Mouse (Mus musculus): ENCODE measurements around the gene Trappc5. TPM values are rescaled to one million over a fixed set of nuclear protein-coding genes. Genes with fewer than 3 reads are reported as not detected.

Trappc5 gene
- polyA plus RNA-seq, 1 experiment from 2014 or later: 34.0 TPM

DNA sequence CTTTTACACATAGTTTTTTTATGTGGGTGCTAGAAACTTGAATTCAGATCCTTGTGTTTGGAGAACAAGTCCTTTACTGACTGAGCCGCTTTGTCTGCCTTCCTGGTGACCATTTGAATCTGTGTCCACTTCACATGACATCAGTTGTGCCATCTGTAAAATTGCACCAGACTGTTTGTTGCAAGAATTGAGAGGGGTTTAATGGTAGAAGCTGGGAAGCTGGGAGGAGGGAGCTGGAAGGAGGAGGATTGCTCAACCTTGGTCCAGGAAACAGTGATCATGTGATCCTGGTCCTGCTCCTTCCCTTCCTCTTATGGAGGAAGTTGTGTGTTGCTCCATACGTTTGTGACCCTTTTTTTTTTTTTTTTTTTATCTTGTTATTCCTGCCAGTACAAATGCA is 27.8 kb upstream of the Trappc5 start:
- H3K4me2 ChIP-seq (ENCODE audit: low read length): no peak overlapping the region
- H3K27ac ChIP-seq (ENCODE audit: low read depth): no peak overlapping the region
- H3K9ac ChIP-seq (ENCODE audit: low read length): no peak overlapping the region
- no peaks in the 10 kb centered on the region for H3K4me1 ChIP-seq (replicated peaks; ENCODE audit: control insufficient read depth, insufficient read depth, low read length)
- WGBS: 72% methylated on average over 2 of the region's 2 CpGs
- DNase-seq (ENCODE audit: low spot score): no peak
- H3K9me3 ChIP-seq (ENCODE audit: control insufficient read depth, low read length): no peaks in the 10 kb centered on the region
- H3K27me3 ChIP-seq (replicated peaks; ENCODE audit: control insufficient read depth, insufficient read depth, low read length): no peaks in the 10 kb centered on the region
- H3K4me3 ChIP-seq (ENCODE audit: low read depth, low read length): no peak overlapping the region
- no peaks in the 10 kb centered on the region for H3K36me3 ChIP-seq (ENCODE audit: control insufficient read depth, insufficient read depth, low read length)
- ATAC-seq (replicated peaks; ENCODE audit: low FRiP score, low TSS enrichment, low read depth): no peak

DNA sequence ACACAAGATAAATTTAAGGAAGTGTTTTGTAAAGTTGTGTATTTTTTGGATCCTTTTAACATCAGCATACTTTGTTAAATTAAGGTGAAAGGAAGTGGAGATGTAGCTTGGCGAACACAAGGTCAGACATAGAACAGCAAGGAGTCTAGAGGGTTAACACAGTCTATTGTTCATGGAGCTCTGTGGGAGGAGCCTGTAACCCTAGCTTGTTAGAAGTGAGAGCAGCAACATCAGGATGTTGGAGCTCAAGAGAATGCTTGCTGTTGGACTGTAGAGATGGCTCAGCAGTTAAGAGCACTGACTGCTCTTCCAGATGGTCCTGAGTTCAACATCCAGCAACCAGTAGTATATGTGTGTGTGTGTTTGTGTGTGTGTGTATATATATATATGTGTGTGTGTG is 27.1 kb upstream of the Trappc5 start:
- no peak for ATAC-seq (replicated peaks; ENCODE audit: low FRiP score, low TSS enrichment, low read depth)
- no peak for DNase-seq (ENCODE audit: low spot score)
- H3K27me3 ChIP-seq (replicated peaks; ENCODE audit: control insufficient read depth, insufficient read depth, low read length): no peaks in the 10 kb centered on the region
- H3K4me3 ChIP-seq (ENCODE audit: low read depth, low read length): no peak overlapping the region
- no peak overlapping the region for H3K4me2 ChIP-seq (ENCODE audit: low read length)
- H3K9ac ChIP-seq (ENCODE audit: low read length): no peak overlapping the region
- no peaks in the 10 kb centered on the region for H3K36me3 ChIP-seq (ENCODE audit: control insufficient read depth, insufficient read depth, low read length)
- no peaks in the 10 kb centered on the region for H3K4me1 ChIP-seq (replicated peaks; ENCODE audit: control insufficient read depth, insufficient read depth, low read length)
- H3K9me3 ChIP-seq (ENCODE audit: control insufficient read depth, low read length): no peaks in the 10 kb centered on the region
- no peak overlapping the region for H3K27ac ChIP-seq (ENCODE audit: low read depth)
- 41% methylated on average over 1 of the region's 1 CpGs for WGBS

GRCm38 (mm10) chr8:3652845-3653244 is 23.3 kb upstream of the Trappc5 start:
- no peak for DNase-seq (ENCODE audit: low spot score)
- WGBS: 75% methylated on average over 3 of the region's 3 CpGs

GRCm38 (mm10) chr8:3654726-3655508 is 21.2 kb upstream of the Trappc5 start:
- H3K27me3 ChIP-seq (replicated peaks; ENCODE audit: control insufficient read depth, insufficient read depth, low read length): no peaks in the 10 kb centered on the region
- ATAC-seq (replicated peaks; ENCODE audit: low FRiP score, low TSS enrichment, low read depth) (no peak), DNase-seq (ENCODE audit: low spot score) (no peak)
- 70% methylated on average over 11 of the region's 11 CpGs for WGBS
- no peaks in the 10 kb centered on the region for H3K36me3 ChIP-seq (ENCODE audit: control insufficient read depth, insufficient read depth, low read length)
- no peak overlapping the region for H3K4me2 ChIP-seq (ENCODE audit: low read length)
- no peaks in the 10 kb centered on the region for H3K4me1 ChIP-seq (replicated peaks; ENCODE audit: control insufficient read depth, insufficient read depth, low read length)
- no peak overlapping the region for H3K4me3 ChIP-seq (ENCODE audit: low read depth, low read length)
- no peak overlapping the region for H3K9ac ChIP-seq (ENCODE audit: low read length)
- H3K9me3 ChIP-seq (ENCODE audit: control insufficient read depth, low read length): no peaks in the 10 kb centered on the region
- H3K27ac ChIP-seq (ENCODE audit: low read depth): no peak overlapping the region

More at GRCm38 (mm10) chr8:3652845-3653244, 23.3 kb upstream of the Trappc5 start:
- Histone ChIP-seq H3K4me2 (ENCODE audit: low read length) (no peak overlapping the region), H3K36me3 (ENCODE audit: control insufficient read depth, insufficient read depth, low read length) (no peaks in the 10 kb centered on the region), H3K4me3 (ENCODE audit: low read depth, low read length) (no peak overlapping the region), H3K4me1 (replicated peaks; ENCODE audit: control insufficient read depth, insufficient read depth, low read length) (no peaks in the 10 kb centered on the region), H3K27me3 (replicated peaks; ENCODE audit: control insufficient read depth, insufficient read depth, low read length) (no peaks in the 10 kb centered on the region), H3K9ac (ENCODE audit: low read length) (no peak overlapping the region), H3K9me3 (ENCODE audit: control insufficient read depth, low read length) (no peaks in the 10 kb centered on the region), H3K27ac (ENCODE audit: low read depth) (no peak overlapping the region)
- ATAC-seq (replicated peaks; ENCODE audit: low FRiP score, low TSS enrichment, low read depth): no peak

DNA sequence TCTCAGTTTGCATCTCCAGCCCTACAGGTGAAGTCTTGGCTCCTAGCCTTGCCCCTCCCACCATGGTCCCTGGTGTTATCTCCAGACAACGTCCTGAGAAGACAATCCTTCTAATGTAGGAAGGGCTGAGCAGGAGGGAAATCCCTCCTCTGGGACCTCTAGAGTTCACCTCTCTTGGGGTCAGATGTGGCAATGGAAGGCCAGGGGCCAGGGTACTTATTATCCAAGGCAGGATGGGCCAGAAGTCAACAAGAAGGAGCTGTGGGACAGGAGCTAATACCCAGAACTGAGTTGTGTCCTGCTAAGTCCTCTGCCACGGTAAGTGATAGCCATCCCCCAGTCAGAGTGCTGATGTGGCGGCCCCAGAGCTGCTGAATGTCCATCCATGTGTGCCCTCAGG is 20.6 kb upstream of the Trappc5 start, which contains the start of gene Retn:
Gene Retn (plus strand): TSS at position 245 of the 400 bp plus-strand sequence.
- WGBS: 63% methylated on average over 3 of the region's 3 CpGs
- ATAC-seq (replicated peaks; ENCODE audit: low FRiP score, low TSS enrichment, low read depth): no peak

DNA sequence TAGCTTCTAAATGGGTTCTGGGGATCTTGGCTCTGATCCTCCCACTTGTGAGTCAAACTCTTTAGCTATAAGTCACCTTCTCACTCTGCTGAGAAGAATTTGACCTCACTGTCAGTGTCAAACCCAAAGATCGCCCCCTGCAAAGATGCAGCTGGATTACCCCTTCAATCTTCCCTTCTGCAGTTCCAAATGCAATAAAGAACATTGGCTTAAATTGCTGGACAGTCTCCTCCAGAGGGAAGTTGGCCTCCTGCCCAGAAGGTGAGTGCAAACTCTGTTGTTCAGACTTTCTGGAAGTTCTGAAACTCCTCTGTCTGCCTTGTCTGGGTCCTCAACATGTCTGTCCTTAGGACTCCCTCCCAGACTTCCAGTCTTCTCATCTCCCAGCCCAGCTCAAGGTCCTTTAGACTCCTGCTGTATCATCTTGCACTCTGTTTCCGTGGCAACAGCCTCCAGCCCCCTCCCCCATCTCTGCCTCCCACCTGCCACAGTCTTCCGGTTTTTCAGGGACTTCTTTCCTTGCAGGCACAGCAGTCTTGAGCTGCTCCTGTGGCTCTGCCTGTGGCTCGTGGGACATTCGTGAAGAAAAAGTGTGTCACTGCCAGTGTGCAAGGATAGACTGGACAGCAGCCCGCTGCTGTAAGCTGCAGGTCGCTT is 19.2 kb upstream of the Trappc5 start:
- H3K4me1 ChIP-seq (replicated peaks; ENCODE audit: control insufficient read depth, insufficient read depth, low read length): no peaks in the 10 kb centered on the region
- ATAC-seq (replicated peaks; ENCODE audit: low FRiP score, low TSS enrichment, low read depth): no peak
- H3K4me3 ChIP-seq (ENCODE audit: low read depth, low read length): no peak overlapping the region
- no peak overlapping the region for H3K4me2 ChIP-seq (ENCODE audit: low read length)
- peak; percentile 55 for DNase-seq (ENCODE audit: low spot score)
- H3K9ac ChIP-seq (ENCODE audit: low read length): no peak overlapping the region
- H3K9me3 ChIP-seq (ENCODE audit: control insufficient read depth, low read length): no peaks in the 10 kb centered on the region
- H3K27ac ChIP-seq (ENCODE audit: low read depth): no peak overlapping the region
- no peaks in the 10 kb centered on the region for H3K27me3 ChIP-seq (replicated peaks; ENCODE audit: control insufficient read depth, insufficient read depth, low read length)
- H3K36me3 ChIP-seq (ENCODE audit: control insufficient read depth, insufficient read depth, low read length): no peaks in the 10 kb centered on the region
- WGBS: 19% methylated on average over 7 of the region's 7 CpGs

More for the DNA sequence above, 20.6 kb upstream of the Trappc5 start, which contains the start of gene Retn:
- Histone ChIP-seq H3K27ac (ENCODE audit: low read depth) (no peak within 1 kb of the TSS), H3K4me2 (ENCODE audit: low read length) (no peak within 1 kb of the TSS), H3K27me3 (replicated peaks; ENCODE audit: control insufficient read depth, insufficient read depth, low read length) (no peaks in the 10 kb centered on the region), H3K4me3 (ENCODE audit: low read depth, low read length) (no peak within 1 kb of the TSS), H3K36me3 (ENCODE audit: control insufficient read depth, insufficient read depth, low read length) (no peaks in the 10 kb centered on the region), H3K4me1 (replicated peaks; ENCODE audit: control insufficient read depth, insufficient read depth, low read length) (no peaks in the 10 kb centered on the region), H3K9me3 (ENCODE audit: control insufficient read depth, low read length) (no peaks in the 10 kb centered on the region), H3K9ac (ENCODE audit: low read length) (no peak within 1 kb of the TSS)
- DNase-seq (ENCODE audit: low spot score): no peak

GRCm38 (mm10) chr8:3660889-3661288 is 15.2 kb upstream of the Trappc5 start:
- Histone ChIP-seq H3K4me3 (ENCODE audit: low read depth, low read length) (no peak overlapping the region), H3K36me3 (ENCODE audit: control insufficient read depth, insufficient read depth, low read length) (no peaks in the 10 kb centered on the region), H3K27ac (ENCODE audit: low read depth) (no peak overlapping the region), H3K9me3 (ENCODE audit: control insufficient read depth, low read length) (no peaks in the 10 kb centered on the region), H3K9ac (ENCODE audit: low read length) (no peak overlapping the region), H3K4me2 (ENCODE audit: low read length) (no peak overlapping the region), H3K4me1 (replicated peaks; ENCODE audit: control insufficient read depth, insufficient read depth, low read length) (no peaks in the 10 kb centered on the region), H3K27me3 (replicated peaks; ENCODE audit: control insufficient read depth, insufficient read depth, low read length) (no peaks in the 10 kb centered on the region)
- WGBS: 83% methylated on average over 8 of the region's 8 CpGs
- ATAC-seq (replicated peaks; ENCODE audit: low FRiP score, low TSS enrichment, low read depth) (no peak), DNase-seq (ENCODE audit: low spot score) (no peak)

- Histone ChIP-seq H3K9me3 (ENCODE audit: control insufficient read depth, low read length) (no peaks in the 10 kb centered on the region), H3K27ac (ENCODE audit: low read depth) (no peak overlapping the region), H3K36me3 (ENCODE audit: control insufficient read depth, insufficient read depth, low read length) (no peaks in the 10 kb centered on the region), H3K9ac (ENCODE audit: low read length) (no peak overlapping the region), H3K27me3 (replicated peaks; ENCODE audit: control insufficient read depth, insufficient read depth, low read length) (no peaks in the 10 kb centered on the region), H3K4me1 (replicated peaks; ENCODE audit: control insufficient read depth, insufficient read depth, low read length) (no peaks in the 10 kb centered on the region), H3K4me2 (ENCODE audit: low read length) (no peak overlapping the region), H3K4me3 (ENCODE audit: low read depth, low read length) (no peak overlapping the region)
- no peak for DNase-seq (ENCODE audit: low spot score)
- no peak for ATAC-seq (replicated peaks; ENCODE audit: low FRiP score, low TSS enrichment, low read depth)
- WGBS: 68% methylated on average over 5 of the region's 5 CpGs
These were observed 11.7 kb upstream of the Trappc5 start for GRCm38 (mm10) chr8:3664405-3664804.
